Mouse (Mus musculus) lung, adult 2 months (tissue): ENCODE measurements around the gene Negr1.

Experiments
- CTCF ChIP-seq: fragments of 200-500 bp; IDR thresholded peaks from 2 replicates; pipeline ENCODE4 v1.5.1; 2011; ENCODE audit warnings: mild to moderate bottlenecking, low read length, control low read depth; ENCODE audit not compliant: insufficient read depth
- POLR2A ChIP-seq: fragments of 200-500 bp; IDR thresholded peaks from 2 replicates; pipeline ENCODE4 v1.6.1; 2011; ENCODE audit warnings: low read depth, mild to moderate bottlenecking, control low read depth, low read length, borderline replicate concordance; ENCODE audit errors: extremely low read depth

GRCm38 (mm10) chr3:156619921-156620320, 58.3 kb downstream of the Negr1 start:
- TF ChIP-seq CTCF (no peak), POLR2A (no peak)
